Mouse (Mus musculus) adrenal gland, postnatal 4 days (tissue): Measurements from ENCODE around the gene Dffb. TPM values are rescaled to one million over a fixed set of nuclear protein-coding genes. Genes with fewer than 3 reads are reported as not detected.
"Not testable (repeated sequence)": the region's sequence is repeated elsewhere in the genome, so short reads cannot be mapped to it uniquely, and the experiment has no call there.

Experiments
- DNase-seq, 2 experiments: peaks; one replicate each; pipeline ENCODE4 v3.0.0; 2021 to 2022; ENCODE audit warnings: low spot score in 2 of 2, mixed read lengths in 2 of 2
- total RNA-seq, 2 experiments: library from RNA; stranded (reverse); gene quantifications; 2 replicates each; pipeline ENCODE4 v1.2.3; 2021

Dffb gene
- total RNA-seq, 2 experiments from 2014 or later = 13.8 TPM

DNA sequence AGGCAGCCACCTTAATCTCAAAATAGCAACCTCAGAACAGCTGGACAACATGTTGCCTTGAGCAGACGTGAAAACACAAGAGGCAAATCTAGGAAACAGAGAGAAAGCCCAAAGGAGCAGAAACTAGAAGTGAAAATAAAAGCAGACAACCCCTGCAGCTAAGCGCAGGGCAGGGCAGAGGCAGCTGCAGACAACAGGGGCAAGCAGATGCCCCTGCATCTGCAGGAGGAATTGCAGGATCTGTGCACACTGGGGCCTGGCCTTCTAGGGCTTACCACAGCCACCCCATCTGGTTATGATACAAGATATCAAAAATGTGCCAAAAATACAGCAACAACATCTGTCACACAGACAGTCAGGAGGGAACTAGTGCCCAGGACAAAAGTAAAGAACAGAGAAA, 7.4 kb downstream of the Dffb start:
- no peak for DNase-seq

DNA sequence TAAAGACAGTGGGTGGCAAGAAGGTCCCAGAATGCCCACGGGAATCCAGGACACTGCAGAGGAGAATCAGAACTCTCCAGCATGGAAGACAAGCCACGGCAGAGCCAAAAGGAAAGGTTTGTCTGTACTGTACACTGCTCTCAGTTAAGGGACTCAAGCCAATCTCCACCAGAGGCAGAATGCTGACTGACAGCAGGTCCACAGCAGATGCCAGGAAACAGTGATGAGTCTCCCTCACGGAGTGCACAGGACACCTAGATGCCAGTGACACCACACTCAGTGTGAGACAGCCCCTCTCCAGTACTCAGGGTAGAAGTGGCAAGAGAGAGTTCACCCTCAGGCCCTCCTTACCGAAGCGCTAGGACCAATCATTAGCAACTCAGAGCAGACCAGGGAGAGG, 8.3 kb downstream of the Dffb start:
- DNase-seq = no peak

DNA sequence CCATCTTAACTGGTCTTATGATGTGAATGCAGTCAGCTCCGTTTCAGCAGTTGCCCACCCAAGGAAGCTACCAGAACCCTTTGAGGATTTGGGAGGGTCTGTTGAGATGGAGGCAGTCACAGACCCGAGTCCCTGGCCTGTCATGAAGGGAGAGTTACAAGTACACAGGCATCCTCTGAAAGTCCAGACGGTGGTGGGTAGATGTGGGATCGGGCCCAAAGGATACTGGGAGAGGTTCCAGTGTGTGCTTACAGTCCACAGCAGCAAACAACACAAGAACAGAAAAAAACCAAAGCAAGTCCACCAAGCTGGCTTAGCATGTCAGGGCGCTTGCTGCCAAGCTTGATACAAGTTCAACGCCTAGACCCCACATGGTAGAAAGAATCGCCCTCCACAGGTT, 12.3 kb downstream of the Dffb start:
- DNase-seq = no peak

DNA sequence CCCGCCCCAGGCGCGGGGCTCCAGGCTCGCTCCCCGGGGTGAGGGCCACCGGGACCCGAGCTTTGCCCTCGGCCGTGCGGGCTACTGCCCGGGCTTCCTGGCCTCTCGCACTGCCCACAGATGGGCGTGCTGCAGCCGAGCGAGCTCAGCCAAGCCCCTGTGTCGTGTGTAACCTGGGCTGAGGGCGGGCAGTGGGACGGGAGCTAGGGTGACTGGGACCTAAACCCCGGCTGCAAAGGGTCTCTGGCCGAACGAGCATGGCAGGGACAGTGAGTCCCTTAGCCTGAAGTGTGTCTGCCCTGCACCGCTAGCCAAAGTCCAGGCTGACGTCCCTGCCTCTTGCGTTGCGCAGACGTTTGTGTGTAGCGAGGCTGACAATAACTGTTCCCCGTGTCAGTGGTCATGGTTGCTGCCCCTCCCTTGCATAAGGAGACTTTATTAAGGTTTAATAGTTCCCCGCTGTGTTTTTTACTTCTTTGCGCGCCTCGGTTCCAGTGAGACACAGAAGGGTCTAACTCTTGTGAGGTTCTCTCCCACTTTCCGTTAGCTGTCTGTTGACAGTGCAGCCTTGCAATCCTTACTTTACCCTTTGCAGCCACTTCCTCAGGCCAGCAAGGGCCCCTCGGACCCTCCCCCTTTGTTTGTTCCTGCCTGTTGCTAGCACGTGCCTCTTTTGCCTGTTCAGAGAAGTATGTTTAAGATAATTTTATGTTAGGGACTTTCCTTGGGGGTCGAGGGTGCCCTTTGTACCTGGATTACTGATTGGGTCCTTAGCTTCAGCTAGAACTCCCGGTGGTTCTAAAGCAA, 17.3 kb downstream of the Dffb start:
- DNase-seq = no peak

DNA sequence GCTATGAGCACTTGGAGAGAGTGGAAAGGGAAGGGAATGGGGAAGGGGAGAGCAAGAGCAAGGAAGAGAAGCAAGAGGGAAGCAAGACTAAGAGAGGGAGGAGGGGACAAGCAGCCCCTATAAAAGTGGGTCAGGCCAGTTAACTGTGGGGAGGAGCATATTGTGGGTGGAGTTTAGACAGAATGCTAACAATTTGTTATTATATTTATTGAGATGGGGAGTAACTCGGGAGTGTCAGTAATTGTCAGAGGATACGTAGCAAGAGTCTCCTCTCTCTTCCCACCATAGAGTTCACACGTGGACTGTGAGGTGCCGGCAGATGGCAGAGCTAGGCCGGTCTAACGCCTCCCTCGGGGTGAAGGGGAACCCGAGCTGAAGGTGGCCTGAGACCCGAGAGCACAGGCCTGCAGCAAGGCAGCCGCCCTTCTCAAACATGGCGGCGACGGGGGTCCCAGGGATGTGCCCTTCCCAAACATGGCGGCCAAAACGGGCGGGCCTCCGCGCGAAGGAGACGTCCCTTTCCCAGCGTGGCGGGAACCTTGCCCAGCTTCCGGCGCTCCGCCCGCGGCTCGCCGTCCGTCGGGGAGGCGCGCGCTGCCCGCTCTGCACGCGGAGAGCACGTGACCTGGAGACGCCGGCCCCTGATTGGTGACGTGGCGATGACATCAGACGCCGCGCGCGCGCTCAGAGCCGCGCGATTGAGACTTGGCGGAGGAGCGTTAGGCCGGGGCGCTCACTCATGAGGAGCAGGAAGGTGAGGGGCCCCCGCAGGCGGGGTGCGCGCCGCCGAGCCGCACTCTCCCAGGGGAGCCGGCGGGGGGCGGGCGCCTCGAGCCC, 18.1 kb downstream of the Dffb start, which contains the start of gene A430005L14Rik:
Gene A430005L14Rik, plus strand, starts transcription at position 669 of the 837 bp plus-strand sequence.
- peak; percentile 89 to 91 for DNase-seq

GRCm38 (mm10) chr4:153955651-153956050, 19.3 kb downstream of the Dffb start:
- DNase-seq = no peak

GRCm38 (mm10) chr4:153951692-153952091, 23.2 kb downstream of the Dffb start:
- no peak for DNase-seq

- no peak for DNase-seq
Observed at GRCm38 (mm10) chr4:153951150-153951549, 23.8 kb downstream of the Dffb start.

DNA sequence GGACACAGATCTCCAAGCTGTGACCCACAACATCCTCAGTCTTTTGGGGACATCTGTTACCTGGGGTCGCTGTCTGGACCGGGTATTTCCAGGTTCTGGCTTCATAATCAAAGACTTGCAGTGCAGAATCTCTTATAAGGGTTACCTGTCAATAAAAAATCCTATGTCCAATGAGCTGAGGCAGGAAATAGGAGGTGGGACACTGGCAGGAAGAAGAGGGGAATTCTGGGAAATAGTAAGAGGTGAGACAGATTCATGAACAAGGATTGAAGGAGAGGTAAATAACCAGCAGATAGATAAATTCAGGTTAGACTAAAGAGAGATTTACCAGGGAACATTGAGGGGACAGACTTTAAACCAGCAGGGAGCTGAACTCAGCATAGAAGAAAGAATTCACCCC, 24.6 kb downstream of the Dffb start:
- no peak for DNase-seq

DNA sequence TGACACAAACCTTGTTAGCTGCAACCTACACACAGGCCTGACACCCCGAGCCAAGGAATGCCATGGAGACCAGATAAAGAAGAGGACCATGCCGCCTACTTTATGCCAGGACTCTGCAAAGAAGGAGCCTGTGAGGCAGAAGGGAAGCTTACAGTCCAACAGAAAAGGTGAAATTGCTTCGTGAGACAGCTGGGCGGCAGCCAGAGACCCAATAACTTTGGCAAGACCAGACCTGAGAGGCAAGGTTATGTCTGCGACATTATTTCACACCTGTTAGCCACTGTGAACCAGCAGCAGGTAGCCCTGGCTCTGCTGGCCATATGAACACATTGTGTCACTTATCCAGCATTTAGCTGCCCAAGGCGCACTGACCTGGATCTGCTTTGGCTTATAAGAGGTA, 29.2 kb downstream of the Dffb start:
- DNase-seq = no peak

DNA sequence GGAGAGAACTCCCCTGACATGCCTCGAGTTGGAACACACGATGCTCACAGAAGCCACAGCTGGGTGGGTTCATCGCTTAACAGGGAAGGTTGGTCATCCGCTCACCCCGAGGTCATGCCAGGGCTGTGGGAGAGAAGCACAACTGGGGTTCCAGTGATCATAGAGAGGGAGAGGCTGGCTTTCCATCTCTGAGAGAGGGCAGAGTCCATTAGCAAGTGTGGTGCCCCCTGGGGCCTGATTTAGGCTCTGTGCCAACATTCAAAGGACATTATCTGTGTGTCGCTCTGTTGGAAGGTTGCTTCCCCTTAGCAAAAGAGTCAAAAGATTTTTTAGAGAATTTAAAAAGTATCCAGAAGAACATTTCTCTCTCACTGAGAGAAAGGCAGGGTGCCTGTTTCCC, 30.7 kb downstream of the Dffb start:
- DNase-seq = no peak

DNA sequence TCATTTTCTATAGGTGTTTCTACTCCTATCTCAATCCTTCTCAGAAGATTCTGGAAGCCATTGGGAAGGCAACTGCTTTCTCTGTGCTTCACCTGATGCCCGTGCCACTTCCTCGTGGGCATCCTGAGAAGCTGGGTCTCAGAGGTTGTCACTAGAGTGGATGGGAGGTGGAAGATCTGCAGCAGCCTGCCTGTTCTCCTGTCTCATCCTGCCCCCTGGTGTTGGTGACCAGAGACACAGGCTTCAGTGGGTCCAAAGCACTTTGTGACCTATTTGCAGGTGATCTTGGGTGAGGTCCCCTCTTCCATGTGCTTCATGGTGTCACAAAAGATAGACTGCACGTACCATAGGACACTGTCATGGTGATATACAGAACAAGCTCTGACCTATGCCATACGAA, 31.7 kb downstream of the Dffb start:
- no peak for DNase-seq

DNA sequence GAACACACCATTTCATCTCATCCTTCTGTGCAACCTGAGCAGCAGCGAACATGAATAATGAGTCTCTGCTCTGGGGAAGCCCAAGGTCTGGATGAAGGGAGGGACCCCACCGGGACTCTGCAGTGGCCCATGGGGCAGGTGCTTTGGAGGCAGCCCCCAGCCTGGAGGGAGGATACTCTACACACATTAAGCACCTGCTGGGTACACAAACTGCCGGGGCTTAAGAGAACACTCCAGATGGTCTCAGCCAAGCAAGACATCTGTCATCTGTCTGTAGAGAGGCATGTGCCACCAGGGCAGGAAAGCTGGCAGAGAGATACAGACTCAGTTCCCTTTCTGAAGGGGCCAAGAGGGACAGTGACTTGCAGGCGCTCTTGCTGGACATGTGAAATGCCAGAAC, 45.0 kb downstream of the Dffb start:
- DNase-seq = no peak

DNA sequence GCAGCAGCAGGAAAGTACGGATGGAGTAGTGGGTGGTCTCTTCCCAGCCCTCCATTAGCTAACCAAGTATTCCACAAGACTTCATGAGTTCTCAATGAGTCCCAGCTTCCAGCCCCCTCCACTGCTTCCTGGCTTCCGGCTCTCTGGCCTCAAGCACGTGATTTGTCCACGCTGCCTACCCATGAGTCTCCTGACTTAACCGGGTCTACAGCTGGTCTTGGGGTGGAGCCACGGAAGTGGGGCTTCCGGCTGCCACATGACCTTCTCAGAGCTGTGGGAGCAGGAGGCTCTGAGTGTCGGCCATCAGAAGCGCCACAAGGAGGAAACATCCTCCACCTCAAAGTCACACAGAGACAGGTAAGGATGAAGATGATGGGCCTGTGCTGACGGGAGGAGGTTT, 45.5 kb downstream of the Dffb start:
- DNase-seq = no peak

DNA sequence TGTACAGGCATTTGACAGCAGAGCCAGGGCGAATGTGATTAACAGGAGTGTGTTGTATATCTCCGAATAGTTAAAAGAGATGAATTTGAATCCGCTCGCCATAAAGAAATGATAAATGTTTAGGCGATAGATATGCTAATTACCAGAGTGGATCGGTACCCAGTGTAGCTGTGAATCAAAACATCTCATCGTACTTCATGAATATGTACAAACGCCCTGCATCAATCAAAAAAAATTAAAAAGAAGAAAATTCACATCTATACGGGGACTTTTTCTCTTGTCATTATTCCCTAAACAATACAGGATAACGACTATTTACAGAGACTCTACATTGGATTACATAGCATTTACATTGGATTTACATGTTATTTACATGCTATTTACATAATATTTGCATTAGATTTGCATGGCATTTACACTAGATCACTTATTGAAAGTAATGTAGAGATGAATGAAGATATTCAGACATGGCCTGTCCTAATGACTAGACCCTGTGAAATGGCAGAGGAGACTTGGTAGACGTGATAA, 46.1 kb downstream of the Dffb start:
- DNase-seq = no peak

DNA sequence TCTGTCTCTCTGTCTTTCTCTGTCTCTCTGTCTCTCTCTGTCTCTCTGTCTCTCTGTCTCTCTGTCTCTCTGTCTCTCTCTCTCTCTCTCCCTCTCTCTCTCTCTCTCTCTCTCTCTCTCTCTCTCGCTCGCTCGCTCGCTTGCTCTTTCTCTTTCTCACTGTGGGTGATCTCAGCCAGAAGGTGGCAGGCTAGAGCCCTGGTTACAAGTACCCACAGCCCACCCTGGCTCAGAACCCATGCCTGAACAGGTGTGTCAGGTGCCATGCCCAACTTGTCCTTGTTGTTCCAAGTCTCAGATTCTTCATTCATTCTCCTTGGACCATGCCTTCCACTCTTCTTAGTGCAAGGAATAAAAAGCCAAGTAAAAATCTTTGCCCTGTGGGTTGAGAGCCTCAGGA, 52.8 kb downstream of the Dffb start:
- DNase-seq = not testable (repeated sequence)

- DNase-seq = no peak
Observed at GRCm38 (mm10) chr4:153920517-153921233, 54.3 kb downstream of the Dffb start.

GRCm38 (mm10) chr4:153917773-153918500, 57.0 kb downstream of the Dffb start:
- DNase-seq = no peak
